Mouse (Mus musculus) heart, postnatal 0 days (tissue): ENCODE results near the gene Csdc2.

Source experiments
- CTCF ChIP-seq: IDR thresholded peaks from 2 replicates; pipeline ENCODE4 v1.5.1; 2016; ENCODE audit warnings: antibody characterized with exemption, control low read depth, low read depth
- EP300 ChIP-seq: IDR thresholded peaks from 2 replicates; pipeline ENCODE4 v1.6.1; 2016; ENCODE audit warnings: antibody characterized with exemption, low read depth

DNA sequence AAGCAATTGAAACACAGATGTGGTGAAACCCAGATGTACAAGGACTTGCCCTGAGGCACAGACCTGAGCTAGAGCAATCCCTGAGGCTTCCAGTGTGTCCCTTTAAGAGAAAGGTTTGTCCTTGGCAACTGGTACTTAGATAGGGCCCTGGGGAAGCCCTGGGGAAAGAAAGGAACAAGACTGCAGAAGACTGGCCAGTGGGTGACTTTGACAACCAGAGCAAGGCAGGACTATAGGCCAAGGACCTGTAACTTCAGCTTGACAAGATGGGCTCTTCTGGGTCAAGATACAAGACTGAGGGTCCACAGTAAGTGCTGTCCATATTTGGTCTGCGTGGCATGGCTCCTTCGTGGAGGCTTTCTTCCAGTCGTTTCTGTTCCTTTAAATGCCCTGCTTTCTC is 51.1 kb downstream of the Csdc2 start, which contains the start of gene Xrcc6:
- TF ChIP-seq EP300 (no peak), CTCF (no peak)
